Mouse (Mus musculus) kidney, adult 2 months (tissue): Measurements from ENCODE around the gene Smpd4.

ENCODE experiments used
- CTCF ChIP-seq: fragments of 200-500 bp; conservative IDR thresholded peaks from 2 replicates; pipeline ENCODE4 v1.5.1; 2011; ENCODE audit warnings: low read depth, mild to moderate bottlenecking, control low read depth, low read length, moderate library complexity, mixed read lengths; ENCODE audit not compliant: insufficient read depth, insufficient read length
- POLR2A ChIP-seq: fragments of 200-500 bp; IDR thresholded peaks from one replicate; pipeline ENCODE4 v1.6.1; 2011; ENCODE audit warnings: low read depth, low read length, control low read depth

DNA sequence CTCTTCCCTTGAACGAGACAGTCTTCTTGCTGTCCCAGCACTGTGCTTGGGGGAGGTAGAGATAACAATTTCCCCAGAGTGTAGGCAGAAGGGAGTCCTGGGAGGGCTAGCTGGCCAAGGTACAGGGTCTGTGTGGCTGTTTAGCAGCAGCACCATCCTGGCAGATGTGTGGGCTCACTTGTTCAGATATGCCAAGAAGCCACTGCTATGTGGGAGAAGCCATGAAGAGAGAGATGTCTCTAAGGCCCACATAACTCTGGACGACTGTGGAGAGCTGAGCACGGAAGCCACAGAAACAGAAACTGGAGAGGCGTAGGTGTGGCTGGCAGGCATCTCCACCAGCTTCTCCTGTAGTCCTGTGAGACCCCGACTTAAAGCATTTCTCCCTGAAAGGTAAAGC, 13.5 kb upstream of the Smpd4 start:
- TF ChIP-seq CTCF: no peak
- TF ChIP-seq POLR2A: no peak
